Mouse (Mus musculus) lung, adult 2 months (tissue): ENCODE data around the gene Podxl. TPM values are rescaled to one million over a fixed set of nuclear protein-coding genes. Genes with fewer than 3 reads are reported as not detected.

Experiments used
- DNase-seq: peaks from one replicate; pipeline ENCODE4 v3.0.0; 2022
- H3K4me1 ChIP-seq: fragments of 200-500 bp; 2 replicates; pipeline ENCODE4 v1.6.1; 2011; ENCODE audit warnings: low read length; ENCODE audit not compliant: control insufficient read depth, insufficient read depth
- H3K4me3 ChIP-seq: fragments of 200-500 bp; replicated peaks from 2 replicates; pipeline ENCODE3; 2011; ENCODE audit warnings: low read depth, mild to moderate bottlenecking, control low read depth, low read length; ENCODE audit errors: extremely low read depth
- CTCF ChIP-seq: fragments of 200-500 bp; IDR thresholded peaks from 2 replicates; pipeline ENCODE4 v1.5.1; 2011; ENCODE audit warnings: mild to moderate bottlenecking, low read length, control low read depth; ENCODE audit not compliant: insufficient read depth
- POLR2A ChIP-seq: fragments of 200-500 bp; IDR thresholded peaks from 2 replicates; pipeline ENCODE4 v1.6.1; 2011; ENCODE audit warnings: low read depth, mild to moderate bottlenecking, control low read depth, low read length, borderline replicate concordance; ENCODE audit errors: extremely low read depth
- WGBS: fragments of 180-500 bp; shearing (Covaris S2); methylation state at CpG from one replicate; pipeline ENCODE4 v1.1.7; 2018; 5-methylcytosine and 5-hydroxymethylcytosine counted together
- polyA plus RNA-seq: library from polyadenylated mRNA; depleted of rRNA; stranded (reverse); fragments of >200 nt; gene quantifications from 2 replicates; pipeline ENCODE4 v1.2.3, GENCODE M21; 2012

Podxl gene
- polyA plus RNA-seq, 1 experiment, result 190 TPM

DNA sequence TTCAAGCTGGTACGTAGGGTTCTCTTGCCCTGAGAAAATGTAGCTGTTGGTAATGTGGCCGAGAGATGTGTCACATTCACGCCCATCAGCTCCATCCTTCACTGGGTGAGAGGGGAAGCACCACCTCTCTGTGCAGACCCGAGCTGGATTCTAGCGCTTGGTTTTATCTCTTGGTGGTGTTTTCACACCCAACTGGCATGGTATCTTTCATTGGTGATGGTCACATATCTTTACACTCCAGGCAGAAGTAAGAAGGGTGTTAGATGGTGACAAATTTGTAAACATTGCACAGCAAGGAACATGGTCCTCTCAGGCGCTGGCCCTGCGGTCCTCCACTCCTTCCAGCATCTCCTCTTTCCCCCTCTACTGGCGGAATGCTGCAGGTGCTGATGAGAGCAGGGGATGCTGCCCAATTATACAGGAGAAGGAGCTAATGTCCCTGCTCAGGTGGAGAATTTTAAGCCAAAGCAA lies 44.7 kb downstream of the Podxl start:
- peak; percentile 36 for DNase-seq
- Histone ChIP-seq H3K4me1 (peaks cover 28% of the 10 kb centered on the region), H3K4me3 (no peak overlapping the region)
- 37% methylated on average over 8 of the region's 8 CpGs for WGBS
- TF ChIP-seq CTCF, result peak; percentile 67
- no peak for TF ChIP-seq POLR2A

GRCm38 (mm10) chr6:31518338-31518698 lies 45.5 kb downstream of the Podxl start:
- DNase-seq, result peak; percentile 32
- H3K4me1 ChIP-seq, result peaks cover 29% of the 10 kb centered on the region
- 13% methylated on average over 2 of the region's 2 CpGs for WGBS

GRCm38 (mm10) chr6:31517681-31518337 lies 46.0 kb downstream of the Podxl start:
- WGBS, result 27% methylated on average over 9 of the region's 9 CpGs
- DNase-seq, result peak; percentile 49

More at GRCm38 (mm10) chr6:31518338-31518698, 45.5 kb downstream of the Podxl start:
- H3K4me3 ChIP-seq, result no peak overlapping the region
- no peak for TF ChIP-seq CTCF
- TF ChIP-seq POLR2A, result no peak

GRCm38 (mm10) chr6:31513726-31514125 lies 50.1 kb downstream of the Podxl start:
- Histone ChIP-seq H3K4me1 (peaks cover 18% of the 10 kb centered on the region), H3K4me3 (no peak overlapping the region)
- 38% methylated on average over 6 of the region's 6 CpGs for WGBS
- no peak for DNase-seq
- no peak; the same call in 1 of the 2 replicates for TF ChIP-seq POLR2A
- TF ChIP-seq CTCF, result no peak

More at GRCm38 (mm10) chr6:31517681-31518337, 46.0 kb downstream of the Podxl start:
- Histone ChIP-seq H3K4me1 (peaks cover 31% of the 10 kb centered on the region), H3K4me3 (no peak overlapping the region)
- TF ChIP-seq POLR2A (no peak), CTCF (no peak)

DNA sequence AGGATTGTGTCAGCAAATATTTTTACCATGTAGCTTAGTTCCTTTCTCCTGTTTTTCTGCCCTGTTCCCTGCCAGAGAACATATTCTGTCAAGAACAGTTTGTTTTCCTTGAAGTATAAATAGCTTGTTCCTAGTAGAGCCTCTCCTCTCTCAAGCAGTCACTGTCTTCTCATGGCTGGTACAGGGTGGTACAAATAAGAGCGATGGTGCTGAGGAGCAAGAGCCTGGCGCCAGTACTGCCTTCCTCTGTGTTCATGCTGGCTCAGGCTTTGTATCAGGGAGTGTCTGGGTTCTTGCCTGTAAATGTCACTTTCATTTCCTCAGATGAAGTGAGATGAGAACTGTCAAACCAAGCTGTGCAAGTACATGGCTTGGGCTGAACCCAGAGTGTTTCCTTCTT lies 61.2 kb downstream of the Podxl start:
- Histone ChIP-seq H3K4me1 (no peaks in the 10 kb centered on the region), H3K4me3 (no peak overlapping the region)
- TF ChIP-seq POLR2A, result no peak
- TF ChIP-seq CTCF, result no peak
- 43% methylated on average over 2 of the region's 2 CpGs for WGBS
- no peak for DNase-seq

DNA sequence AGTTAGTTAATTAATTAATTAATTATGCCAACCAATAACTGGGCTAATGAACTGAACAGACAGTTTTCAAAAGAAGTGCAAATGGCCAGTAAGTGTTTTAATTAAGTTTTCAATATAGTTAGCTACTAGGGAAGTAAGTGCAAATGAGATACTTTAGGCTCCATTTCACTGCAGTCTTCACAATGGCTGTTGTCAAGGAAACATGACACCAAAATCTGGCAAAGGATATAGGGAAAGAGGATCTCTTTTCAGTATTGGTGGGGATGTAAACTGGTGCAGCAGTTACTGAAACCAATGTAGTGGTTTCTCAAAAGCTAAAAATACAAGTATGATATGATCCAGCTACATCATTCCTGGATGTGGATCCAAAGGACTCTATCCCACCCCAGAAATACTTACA lies 63.1 kb downstream of the Podxl start:
- TF ChIP-seq CTCF, result no peak
- no peak for TF ChIP-seq POLR2A
- no peaks in the 10 kb centered on the region for H3K4me1 ChIP-seq
- no peak for DNase-seq
- H3K4me3 ChIP-seq, result no peak overlapping the region

DNA sequence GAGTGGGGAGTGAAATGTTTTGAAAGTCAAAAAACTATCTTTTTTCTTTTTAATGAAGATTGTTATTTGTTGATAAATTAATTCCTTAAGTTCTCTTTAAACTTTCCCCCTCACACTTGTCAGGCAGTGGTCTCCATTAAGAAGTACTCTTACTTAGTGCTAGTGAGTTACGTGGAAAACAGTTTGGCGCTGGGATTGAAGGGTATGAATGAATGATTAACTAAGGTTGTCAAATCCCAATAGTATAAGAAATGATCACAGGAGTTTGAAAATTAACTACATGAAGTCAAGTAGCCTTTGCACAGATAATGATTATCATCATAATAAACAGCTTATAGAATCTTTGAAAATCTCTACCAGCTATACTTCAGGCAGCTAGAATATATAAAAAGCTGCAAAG lies 63.5 kb downstream of the Podxl start:
- no peak for DNase-seq
- TF ChIP-seq POLR2A (no peak), CTCF (no peak)
- WGBS, result 89% methylated on average over 2 of the region's 2 CpGs
- H3K4me1 ChIP-seq, result no peaks in the 10 kb centered on the region
- no peak overlapping the region for H3K4me3 ChIP-seq

DNA sequence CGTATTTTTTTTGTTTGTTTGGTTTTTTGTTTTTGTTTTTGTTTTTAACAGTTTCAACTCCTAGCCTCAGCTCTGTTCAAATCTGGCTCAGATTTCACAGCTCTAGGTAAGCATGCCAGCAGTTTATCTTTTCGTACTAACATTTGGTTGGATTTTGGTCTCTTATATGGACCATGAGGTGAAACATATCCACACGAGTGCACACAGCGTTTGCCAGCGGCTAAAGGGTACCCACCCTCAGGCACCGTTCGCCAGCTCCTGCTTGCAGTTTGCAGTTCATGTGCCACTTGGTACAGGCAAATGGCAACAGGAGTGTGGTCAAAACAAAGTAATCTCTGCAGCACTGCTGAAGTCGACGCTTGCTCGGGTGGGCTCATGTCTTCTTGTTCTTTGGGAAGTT lies 63.9 kb downstream of the Podxl start:
- WGBS, result 85% methylated on average over 10 of the region's 10 CpGs
- DNase-seq, result no peak
- TF ChIP-seq CTCF, result no peak
- no peak for TF ChIP-seq POLR2A
- Histone ChIP-seq H3K4me1 (no peaks in the 10 kb centered on the region), H3K4me3 (no peak overlapping the region)

DNA sequence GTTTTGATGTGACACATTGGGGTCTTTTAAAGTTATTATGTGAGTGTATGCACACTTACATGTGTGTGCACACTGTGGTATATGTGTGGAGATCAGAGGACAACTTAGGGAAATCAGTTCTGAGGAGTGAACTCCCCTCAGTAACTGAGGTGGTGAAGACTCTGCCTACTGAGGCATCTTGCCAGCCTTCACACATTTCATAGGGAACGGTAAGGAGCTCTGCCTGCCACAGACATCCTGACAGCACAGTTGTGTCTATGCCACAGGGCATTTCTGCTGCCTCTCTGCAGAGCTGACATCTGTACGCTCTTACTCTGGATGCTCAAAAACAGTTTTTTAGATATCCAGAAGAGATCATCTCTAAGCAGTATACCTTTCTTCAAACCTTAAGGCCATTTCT lies 67.6 kb downstream of the Podxl start:
- Histone ChIP-seq H3K4me3 (no peak overlapping the region), H3K4me1 (no peaks in the 10 kb centered on the region; the same call in 1 of the 2 replicates)
- no peak for TF ChIP-seq POLR2A
- no peak for TF ChIP-seq CTCF
- no peak for DNase-seq
- WGBS, result 77% methylated on average over 2 of the region's 2 CpGs

DNA sequence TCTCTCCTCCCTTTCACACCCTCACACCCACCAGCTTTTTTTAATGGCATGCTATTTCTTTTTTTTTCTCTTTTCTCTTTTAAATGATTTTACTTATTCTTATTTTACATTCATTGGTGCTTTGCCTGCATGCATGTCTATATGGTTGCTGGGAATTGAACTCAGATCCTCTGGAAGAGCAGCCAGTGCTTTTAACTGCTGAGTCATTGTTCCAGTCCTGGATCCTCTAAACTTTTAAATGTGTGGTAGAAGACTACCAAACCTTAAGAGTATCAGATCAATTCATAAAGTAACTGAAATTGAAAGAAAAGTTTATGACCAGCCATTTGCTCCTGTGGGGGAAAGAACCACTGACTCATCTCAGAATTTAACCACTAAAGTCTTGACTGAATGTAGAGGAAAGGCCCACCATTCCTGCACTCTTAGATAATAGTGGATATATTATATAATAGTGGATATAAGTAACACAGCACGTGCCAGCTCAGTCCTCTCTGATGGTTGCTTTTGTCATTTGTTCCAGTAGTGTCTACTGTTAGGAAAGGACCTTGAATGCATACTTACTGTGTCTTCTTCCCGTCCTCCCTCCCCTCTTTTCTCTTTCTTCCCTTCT lies 68.6 kb downstream of the Podxl start:
- TF ChIP-seq POLR2A, result no peak
- TF ChIP-seq CTCF, result no peak
- no peaks in the 10 kb centered on the region; the same call in 1 of the 2 replicates for H3K4me1 ChIP-seq
- WGBS, result 87% methylated on average over 2 of the region's 2 CpGs
- no peak overlapping the region for H3K4me3 ChIP-seq
- DNase-seq, result no peak
